In the genomic region with DNA sequence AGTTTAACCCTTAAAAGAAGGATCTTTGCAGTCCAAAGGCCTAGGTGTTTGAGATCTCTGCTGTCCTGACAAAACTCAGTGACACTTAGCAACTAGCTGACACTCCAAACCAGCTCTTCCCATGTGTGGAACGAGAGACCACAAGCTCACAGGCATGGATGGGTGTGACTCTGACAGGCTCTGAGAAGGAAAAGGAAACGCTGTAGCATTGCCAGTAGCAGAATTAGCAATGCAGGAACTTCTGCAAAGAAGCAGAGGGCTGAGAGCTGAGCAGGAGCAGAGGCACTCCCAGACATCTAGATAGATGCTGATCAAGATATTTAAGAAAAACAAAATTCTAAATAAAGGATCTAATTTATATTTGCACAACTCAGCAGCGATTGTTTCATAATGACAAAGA, we compare ENCODE assay signal across 24 mouse cellular contexts.
DNase-seq lines count a peak whose midpoint lies in the region; ATAC-seq lines count a peak whose summit lies in the region.
"Had no signal": no experiment of that assay in that cellular context is flagged by ENCODE, and none has a peak within 500 bp of the region (broad histone marks: within the 10 kb centered on the region; RNA-seq: fewer than 3 reads in every experiment).

No protein-coding gene starts in this region.

- no peaks in the 10 kb centered on the region for H3K9me3 ChIP-seq in midbrain, embryonic 14.5 days (ENCODE audit: control insufficient read depth, low read length)
- H3K9me3 ChIP-seq: embryonic facial prominence, embryonic 10.5 days; embryonic facial prominence, embryonic 12.5 days; G1E had no signal

- H3K9ac ChIP-seq in midbrain, embryonic 14.5 days (replicated peaks; ENCODE audit: low read length) = no peak overlapping the region
- H3K9ac ChIP-seq: embryonic facial prominence, embryonic 12.5 days had no signal

- H3K36me3 ChIP-seq in midbrain, embryonic 14.5 days (ENCODE audit: control insufficient read depth, insufficient read depth, low read length) = no peaks in the 10 kb centered on the region
- H3K36me3 ChIP-seq: embryonic facial prominence, embryonic 10.5 days; embryonic facial prominence, embryonic 12.5 days; G1E had no signal

- H3K4me1 ChIP-seq in midbrain, embryonic 14.5 days (ENCODE audit: control insufficient read depth, insufficient read depth, low read length) = 0 out of 2 replicates have a peak, but pooled peaks cover 3% of the 10 kb centered on the region
- H3K4me1 ChIP-seq: embryonic facial prominence, embryonic 10.5 days; embryonic facial prominence, embryonic 12.5 days had no signal

- H3K27ac ChIP-seq in midbrain, embryonic 14.5 days (replicated peaks; ENCODE audit: low read depth, low read length) = no peak overlapping the region
- H3K27ac ChIP-seq: embryonic facial prominence, embryonic 10.5 days; embryonic facial prominence, embryonic 12.5 days had no signal

- WGBS in midbrain, embryonic 14.5 days = 86% methylated on average over 3 of the region's 3 CpGs

- H3K4me2 ChIP-seq in midbrain, embryonic 14.5 days (ENCODE audit: low read length) = no peak overlapping the region
- H3K4me2 ChIP-seq: embryonic facial prominence, embryonic 12.5 days had no signal

- peak; percentile 69 for ATAC-seq in frontal cortex, adult (ENCODE audit: low TSS enrichment)
- ATAC-seq in megakaryocyte, adult 5-6 weeks (ENCODE audit: poor library complexity, severe bottlenecking) = peak; percentile 41; the same call in 1 of the 2 replicates
- ATAC-seq in midbrain, embryonic 14.5 days (ENCODE audit: low FRiP score, low TSS enrichment) = no peak
- ATAC-seq: activated CD4-positive, CD25-positive, alpha-beta regulatory T cell, adult 4 months; CD4-positive, CD25-positive, alpha-beta regulatory T cell, adult 4 months; forebrain, embryonic 14.5 days; forebrain, embryonic 16.5 days; Patski had no signal

- no peak for DNase-seq in frontal cortex, postnatal 10 days (ENCODE audit: low spot score in 2 of 2)
- peak; percentile 24 for DNase-seq in brain, adult 2 months (ENCODE audit: low read depth, low spot score)
- no peak for DNase-seq in layer of hippocampus, adult 18-20 months (ENCODE audit: low spot score in 2 of 2)
- DNase-seq in midbrain, embryonic 14.5 days = no peak
- DNase-seq: adrenal gland, adult 8-10 months; adrenal gland, postnatal 14 days; adrenal gland, postnatal 36 days; B cell, adult 2 months; cerebellum, adult 11 months; cerebellum, adult 18-20 months; cerebellum, adult 8-10 months; cerebellum, adult 9-11 months; cerebellum, postnatal 14 days; cerebellum, postnatal 36 days had no signal

- H3K4me3 ChIP-seq in midbrain, embryonic 14.5 days (replicated peaks; ENCODE audit: low read depth, low read length) = no peak overlapping the region
- H3K4me3 ChIP-seq: embryonic facial prominence, embryonic 10.5 days; embryonic facial prominence, embryonic 12.5 days had no signal

- H3K27me3 ChIP-seq in midbrain, embryonic 14.5 days (ENCODE audit: control insufficient read depth, insufficient read depth, low read length) = no peaks in the 10 kb centered on the region
- H3K27me3 ChIP-seq: embryonic facial prominence, embryonic 12.5 days; Patski had no signal
